Mouse (Mus musculus) liver, embryonic 16.5 days (tissue): Measurements from ENCODE around the gene Fbxo27. TPM values are rescaled to one million over a fixed set of nuclear protein-coding genes. Genes with fewer than 3 reads are reported as not detected.
"Not testable (repeated sequence)": the region's sequence is repeated elsewhere in the genome, so short reads cannot be mapped to it uniquely, and the experiment has no call there.

Experiments used
- ATAC-seq: fragments of 200-750 bp; cut with Nextera tagmentation; 2 replicates; pipeline ENCODE4 v1.8.0; 2017; ENCODE audit warnings: low read depth, mild to moderate bottlenecking, moderate number of reproducible peaks, moderate library complexity
- H3K27ac ChIP-seq: fragments of 300-500 bp; sonication (generic); 2 replicates; pipeline ENCODE4 v1.5.1; 2014; ENCODE audit warnings: mild to moderate bottlenecking, low read length
- H3K27me3 ChIP-seq: fragments of 300-500 bp; sonication (generic); 2 replicates; pipeline ENCODE4 v1.6.1; 2014; ENCODE audit warnings: low read depth, low read length, mixed read lengths; ENCODE audit not compliant: control insufficient read depth, insufficient read depth
- H3K36me3 ChIP-seq: fragments of 300-500 bp; sonication (generic); 2 replicates; pipeline ENCODE4 v1.6.1; 2014; ENCODE audit warnings: mild to moderate bottlenecking; ENCODE audit not compliant: control insufficient read depth, insufficient read depth
- H3K4me1 ChIP-seq: fragments of 300-500 bp; sonication (generic); 2 replicates; pipeline ENCODE4 v1.6.1; 2014; ENCODE audit warnings: low read depth, low read length, mixed read lengths; ENCODE audit not compliant: control insufficient read depth
- H3K4me2 ChIP-seq: fragments of 300-500 bp; sonication (generic); 2 replicates; pipeline ENCODE4 v1.6.1; 2014; ENCODE audit warnings: low read depth, low read length, mixed read lengths
- H3K4me3 ChIP-seq: fragments of 300-500 bp; sonication (generic); 2 replicates; pipeline ENCODE4 v1.5.1; 2014; ENCODE audit warnings: low read depth, mild to moderate bottlenecking, low read length
- H3K9ac ChIP-seq: fragments of 300-500 bp; sonication (generic); 2 replicates; pipeline ENCODE4 v1.6.1; 2014; ENCODE audit warnings: low read depth, low read length
- H3K9me3 ChIP-seq: fragments of 300-500 bp; sonication (generic); replicated peaks from 2 replicates; pipeline ENCODE4 v1.6.1; 2016; ENCODE audit warnings: low read length; ENCODE audit not compliant: control insufficient read depth
- WGBS: fragments of 180-500 bp; shearing (Covaris S2); extraction: QIAGEN DNeasy Blood & Tissue Kit; methylation state at CpG from one replicate; pipeline ENCODE4 v1.1.7; 2014; ENCODE audit not compliant: insufficient replicate concordance; 5-methylcytosine and 5-hydroxymethylcytosine counted together
- polyA plus RNA-seq: library from polyadenylated mRNA; unstranded; fragments of >200 nt; fragmentation: Nextera tagmentation; extraction: Ambion mirVana; gene quantifications from 2 replicates; pipeline ENCODE4 v1.2.1, GENCODE M21; 2015

The Fbxo27 gene
- polyA plus RNA-seq, 1 experiment from 2014 or later = 0.34 TPM

GRCm38 (mm10) chr7:28694966-28695511 lies 2.4 kb downstream of the Fbxo27 start:
- Histone ChIP-seq H3K4me1 (no peaks in the 10 kb centered on the region), H3K4me2 (no peak overlapping the region), H3K27me3 (peaks cover 22% of the 10 kb centered on the region), H3K9me3 (no peaks in the 10 kb centered on the region), H3K9ac (no peak overlapping the region), H3K36me3 (no peaks in the 10 kb centered on the region), H3K4me3 (no peak overlapping the region), H3K27ac (no peak overlapping the region)
- WGBS = 41% methylated on average over 8 of the region's 8 CpGs
- ATAC-seq = no peak

DNA sequence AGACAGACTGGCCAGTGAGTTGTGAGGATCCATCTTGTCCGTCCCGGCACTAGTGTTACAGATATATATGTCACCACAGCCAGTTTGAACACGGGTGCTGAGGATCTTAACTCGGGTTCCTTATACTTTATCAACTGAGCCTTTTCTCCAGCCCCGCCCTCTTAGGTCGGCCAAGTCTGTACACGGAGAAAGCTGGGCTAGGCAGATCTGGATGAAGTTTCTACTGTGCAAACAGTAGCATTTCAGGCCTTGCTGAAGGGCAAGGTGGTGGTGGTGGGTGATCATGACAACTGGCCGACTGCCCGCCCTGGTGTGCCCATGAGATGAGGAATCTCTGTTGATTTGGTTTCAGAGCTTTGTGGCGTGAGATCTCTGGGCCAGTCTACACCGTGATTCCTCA lies 4.6 kb downstream of the Fbxo27 start:
- peaks cover 22% of the 10 kb centered on the region for H3K27me3 ChIP-seq
- no peak overlapping the region for H3K4me2 ChIP-seq
- no peak overlapping the region for H3K9ac ChIP-seq
- H3K4me1 ChIP-seq = no peaks in the 10 kb centered on the region
- no peaks in the 10 kb centered on the region for H3K36me3 ChIP-seq
- ATAC-seq = no peak
- H3K9me3 ChIP-seq = 0 out of 2 replicates have a peak, but pooled peaks cover 2% of the 10 kb centered on the region
- 59% methylated on average over 11 of the region's 11 CpGs for WGBS
- H3K27ac ChIP-seq = no peak overlapping the region
- H3K4me3 ChIP-seq = no peak overlapping the region

- Histone ChIP-seq H3K4me2 (no peak overlapping the region), H3K4me1 (no peaks in the 10 kb centered on the region), H3K27me3 (no peaks in the 10 kb centered on the region), H3K4me3 (no peak overlapping the region), H3K27ac (no peak overlapping the region), H3K9ac (no peak overlapping the region), H3K9me3 (0 out of 2 replicates have a peak, but pooled peaks cover 2% of the 10 kb centered on the region), H3K36me3 (no peaks in the 10 kb centered on the region)
- WGBS = 72% methylated on average over 4 of the region's 4 CpGs
- no peak for ATAC-seq
Observed at GRCm38 (mm10) chr7:28700269-28700668, 7.6 kb downstream of the Fbxo27 start.

- not testable (repeated sequence) for ATAC-seq, H3K4me1 ChIP-seq, H3K4me2 ChIP-seq, H3K27me3 ChIP-seq, H3K36me3 ChIP-seq, H3K9ac ChIP-seq, H3K9me3 ChIP-seq, H3K4me3 ChIP-seq, H3K27ac ChIP-seq
- 80% methylated on average over 12 of the region's 12 CpGs for WGBS
Observed at GRCm38 (mm10) chr7:28701306-28701705, 8.7 kb downstream of the Fbxo27 start.

GRCm38 (mm10) chr7:28702601-28703143 lies 10.0 kb downstream of the Fbxo27 start:
- Histone ChIP-seq H3K9me3 (0 out of 2 replicates have a peak, but pooled peaks cover 2% of the 10 kb centered on the region), H3K4me3 (no peak overlapping the region), H3K9ac (no peak overlapping the region), H3K36me3 (no peaks in the 10 kb centered on the region), H3K4me2 (no peak overlapping the region), H3K27me3 (no peaks in the 10 kb centered on the region), H3K4me1 (no peaks in the 10 kb centered on the region), H3K27ac (no peak overlapping the region)
- 48% methylated on average over 9 of the region's 9 CpGs for WGBS
- no peak for ATAC-seq

- ATAC-seq = no peak
- Histone ChIP-seq H3K9ac (no peak overlapping the region), H3K27me3 (no peaks in the 10 kb centered on the region), H3K9me3 (no peaks in the 10 kb centered on the region), H3K4me2 (no peak overlapping the region), H3K4me3 (no peak overlapping the region), H3K36me3 (no peaks in the 10 kb centered on the region), H3K4me1 (no peaks in the 10 kb centered on the region), H3K27ac (no peak overlapping the region)
Observed at GRCm38 (mm10) chr7:28709454-28709853, 16.8 kb downstream of the Fbxo27 start.

DNA sequence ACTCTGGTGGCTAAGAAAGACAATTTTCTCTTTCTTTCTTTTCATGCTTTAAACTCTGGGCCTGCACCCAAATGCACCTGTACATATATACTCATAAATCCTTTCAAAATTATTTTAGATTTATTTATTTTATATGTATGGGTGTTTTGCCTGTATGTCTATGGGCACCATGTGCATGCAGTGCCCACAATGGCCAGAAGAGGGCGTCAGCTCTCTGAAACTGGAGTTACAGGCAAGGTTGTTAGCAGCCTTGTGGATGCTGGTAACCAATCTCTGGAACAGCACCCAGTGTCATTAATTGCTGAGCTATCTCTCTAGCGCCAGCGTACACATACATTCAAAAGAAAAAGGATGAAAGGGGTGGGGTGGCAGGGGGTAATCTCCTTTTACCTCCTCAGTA lies 18.3 kb downstream of the Fbxo27 start:
- 57% methylated on average over 3 of the region's 3 CpGs for WGBS
- Histone ChIP-seq H3K4me3 (no peak overlapping the region), H3K4me2 (no peak overlapping the region), H3K27me3 (no peaks in the 10 kb centered on the region), H3K9ac (no peak overlapping the region), H3K27ac (no peak overlapping the region), H3K9me3 (no peaks in the 10 kb centered on the region), H3K36me3 (no peaks in the 10 kb centered on the region), H3K4me1 (no peaks in the 10 kb centered on the region)
- ATAC-seq = no peak

GRCm38 (mm10) chr7:28714667-28715066 lies 22.0 kb downstream of the Fbxo27 start:
- no peaks in the 10 kb centered on the region for H3K36me3 ChIP-seq
- 58% methylated on average over 5 of the region's 5 CpGs for WGBS
- H3K27ac ChIP-seq = no peak overlapping the region
- H3K9ac ChIP-seq = no peak overlapping the region
- H3K4me3 ChIP-seq = no peak overlapping the region
- no peaks in the 10 kb centered on the region for H3K4me1 ChIP-seq
- no peak for ATAC-seq
- H3K4me2 ChIP-seq = no peak overlapping the region
- H3K27me3 ChIP-seq = no peaks in the 10 kb centered on the region
- H3K9me3 ChIP-seq = no peaks in the 10 kb centered on the region

GRCm38 (mm10) chr7:28715598-28715997 lies 22.9 kb downstream of the Fbxo27 start:
- H3K36me3 ChIP-seq = no peaks in the 10 kb centered on the region
- no peaks in the 10 kb centered on the region for H3K27me3 ChIP-seq
- H3K4me1 ChIP-seq = no peaks in the 10 kb centered on the region
- no peak overlapping the region for H3K27ac ChIP-seq
- H3K4me2 ChIP-seq = no peak overlapping the region
- 75% methylated on average over 2 of the region's 2 CpGs for WGBS
- no peak overlapping the region for H3K9ac ChIP-seq
- no peak overlapping the region for H3K4me3 ChIP-seq
- no peak for ATAC-seq
- no peaks in the 10 kb centered on the region for H3K9me3 ChIP-seq
